Mouse (Mus musculus) embryonic facial prominence, embryonic 14.5 days (tissue): ENCODE measurements around the gene Ctnnd2. TPM values are rescaled to one million over a fixed set of nuclear protein-coding genes. Genes with fewer than 3 reads are reported as not detected.

Experiments used
- ATAC-seq: fragments of 200-750 bp; cut with Nextera tagmentation; 2 replicates; pipeline ENCODE4 v1.8.0; 2017; ENCODE audit warnings: low read depth, moderate number of reproducible peaks, moderate TSS enrichment
- DNase-seq: peaks from one replicate; pipeline ENCODE4 v3.0.0-alpha.2; 2015; ENCODE audit warnings: low spot score
- H3K27ac ChIP-seq: fragments of 300-500 bp; sonication (generic); replicated peaks from 2 replicates; pipeline ENCODE4 v1.5.1; 2014; ENCODE audit warnings: low read depth, mild to moderate bottlenecking, low read length, moderate library complexity
- H3K27me3 ChIP-seq: fragments of 300-500 bp; sonication (generic); replicated peaks from 2 replicates; pipeline ENCODE4 v1.6.1; 2014; ENCODE audit warnings: low read length; ENCODE audit not compliant: control insufficient read depth, insufficient read depth
- H3K36me3 ChIP-seq: fragments of 300-500 bp; sonication (generic); 2 replicates; pipeline ENCODE4 v1.6.1; 2014; ENCODE audit warnings: low read length, mixed read lengths; ENCODE audit not compliant: control insufficient read depth, insufficient read depth
- H3K4me1 ChIP-seq: fragments of 300-500 bp; sonication (generic); 2 replicates; pipeline ENCODE4 v1.6.1; 2014; ENCODE audit warnings: antibody characterized with exemption, low read length; ENCODE audit not compliant: control insufficient read depth, insufficient read depth
- H3K4me2 ChIP-seq: fragments of 300-500 bp; sonication (generic); 2 replicates; pipeline ENCODE4 v1.6.1; 2014; ENCODE audit warnings: low read depth, mild to moderate bottlenecking, low read length, moderate library complexity, mixed read lengths
- H3K4me3 ChIP-seq: fragments of 300-500 bp; sonication (generic); 2 replicates; pipeline ENCODE4 v1.5.1; 2014; ENCODE audit warnings: low read depth, mild to moderate bottlenecking, low read length
- H3K9ac ChIP-seq: fragments of 300-500 bp; sonication (generic); 2 replicates; pipeline ENCODE4 v1.6.1; 2014; ENCODE audit warnings: low read depth, mild to moderate bottlenecking, low read length, moderate library complexity, mixed read lengths
- H3K9me3 ChIP-seq: fragments of 300-500 bp; sonication (generic); 2 replicates; pipeline ENCODE4 v1.6.1; 2016; ENCODE audit warnings: low read length; ENCODE audit not compliant: control insufficient read depth
- WGBS: fragments of 180-500 bp; shearing (Covaris S2); extraction: QIAGEN DNeasy Blood & Tissue Kit; methylation state at CpG from one replicate; pipeline ENCODE4 v1.1.7; 2014; 5-methylcytosine and 5-hydroxymethylcytosine counted together
- polyA plus RNA-seq: library from polyadenylated mRNA; unstranded; fragments of >200 nt; fragmentation: Nextera tagmentation; extraction: Ambion mirVana; gene quantifications from 2 replicates; pipeline ENCODE4 v1.2.1, GENCODE M21; 2014

Gene Ctnnd2
- polyA plus RNA-seq, 1 experiment from 2014 or later, result 7.9 TPM

DNA sequence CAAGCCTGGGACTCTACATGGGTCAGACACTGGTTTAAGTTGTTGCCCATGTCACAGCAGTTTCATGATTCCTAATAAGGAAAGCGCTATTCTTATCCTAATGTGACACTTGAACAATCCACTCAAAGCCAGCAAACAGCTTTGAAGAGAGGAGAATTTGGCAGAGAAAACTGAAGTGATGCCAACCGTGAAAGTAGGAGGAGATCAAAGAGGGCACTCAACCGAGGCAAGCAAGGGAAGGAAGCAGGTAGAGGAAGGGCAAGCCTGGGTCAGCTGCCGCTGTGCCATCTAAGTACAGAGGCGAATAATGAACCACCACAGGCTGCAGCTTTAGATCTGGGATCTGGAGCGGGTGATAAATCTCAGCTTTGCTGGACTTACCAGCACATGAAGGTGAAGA lies 528.4 kb downstream of the Ctnnd2 start:
- Histone ChIP-seq H3K27ac (no peak overlapping the region), H3K4me2 (no peak overlapping the region), H3K4me3 (no peak overlapping the region), H3K4me1 (no peaks in the 10 kb centered on the region), H3K36me3 (no peaks in the 10 kb centered on the region), H3K27me3 (no peaks in the 10 kb centered on the region), H3K9me3 (no peaks in the 10 kb centered on the region), H3K9ac (no peak overlapping the region)
- 78% methylated on average over 6 of the region's 6 CpGs for WGBS
- DNase-seq (no peak), ATAC-seq (no peak)

DNA sequence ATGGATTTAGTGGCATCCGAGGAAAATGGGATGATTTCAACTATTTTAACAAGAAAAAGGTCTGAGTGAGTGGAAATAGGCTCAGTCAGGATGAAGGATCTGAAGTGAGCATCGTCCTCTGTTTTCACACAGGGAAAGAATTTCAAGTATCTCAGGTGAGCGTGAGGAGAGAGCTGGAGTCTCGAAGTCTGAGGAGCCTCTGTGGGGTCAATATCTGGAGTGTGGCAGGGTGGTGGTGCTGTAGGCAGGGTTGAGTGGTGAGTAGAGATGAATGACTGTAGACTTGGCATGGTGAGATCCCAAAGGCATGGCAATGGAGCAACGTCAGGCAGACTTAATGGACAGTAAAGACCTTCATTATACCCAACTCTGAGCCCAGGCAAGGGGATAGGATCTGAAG lies 529.2 kb downstream of the Ctnnd2 start:
- DNase-seq (no peak), ATAC-seq (no peak)
- no peaks in the 10 kb centered on the region for H3K27me3 ChIP-seq
- H3K36me3 ChIP-seq, result no peaks in the 10 kb centered on the region
- no peaks in the 10 kb centered on the region for H3K4me1 ChIP-seq
- no peak overlapping the region for H3K4me3 ChIP-seq
- H3K4me2 ChIP-seq, result no peak overlapping the region
- H3K9me3 ChIP-seq, result no peaks in the 10 kb centered on the region
- no peak overlapping the region for H3K9ac ChIP-seq
- H3K27ac ChIP-seq, result no peak overlapping the region
- 75% methylated on average over 5 of the region's 5 CpGs for WGBS

DNA sequence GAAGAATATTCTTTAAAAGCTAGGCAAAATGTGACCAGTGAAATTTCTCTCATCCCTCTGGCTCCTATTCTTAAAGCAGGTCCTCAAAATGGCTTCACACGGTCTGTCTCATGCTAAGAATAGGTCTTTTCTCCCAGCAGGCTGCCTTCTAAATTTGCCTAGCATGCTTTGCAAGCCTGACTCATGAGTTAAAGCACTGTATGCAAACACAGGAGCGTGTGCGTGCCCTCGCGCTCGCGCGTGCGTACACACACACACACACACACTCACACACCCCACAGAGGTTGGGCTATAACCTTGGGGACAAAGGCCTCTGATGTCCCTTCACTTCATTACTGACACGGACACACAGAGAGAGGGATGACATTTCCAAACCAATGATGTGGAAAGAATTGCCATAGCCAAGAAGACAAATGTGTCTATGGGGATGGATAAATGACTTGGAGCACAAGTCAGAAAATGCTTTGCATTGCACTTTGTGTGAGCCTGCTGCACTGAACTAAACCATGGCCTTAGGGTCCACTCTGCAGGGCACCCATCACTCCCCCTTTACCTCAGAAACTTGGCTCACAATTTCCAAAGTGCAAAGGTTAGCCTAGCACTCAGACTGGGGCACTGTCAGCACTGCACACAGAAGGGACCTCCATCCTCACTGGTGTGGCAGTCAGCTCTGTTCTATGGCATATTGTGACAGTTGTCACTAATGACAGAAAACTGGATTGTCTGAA lies 536.8 kb downstream of the Ctnnd2 start:
- no peaks in the 10 kb centered on the region for H3K4me1 ChIP-seq
- H3K36me3 ChIP-seq, result no peaks in the 10 kb centered on the region
- H3K27ac ChIP-seq, result no peak overlapping the region
- no peak overlapping the region for H3K4me3 ChIP-seq
- ATAC-seq (no peak), DNase-seq (no peak)
- WGBS, result 89% methylated on average over 10 of the region's 10 CpGs
- H3K9ac ChIP-seq, result no peak overlapping the region
- H3K27me3 ChIP-seq, result no peaks in the 10 kb centered on the region
- H3K9me3 ChIP-seq, result no peaks in the 10 kb centered on the region
- H3K4me2 ChIP-seq, result no peak overlapping the region

DNA sequence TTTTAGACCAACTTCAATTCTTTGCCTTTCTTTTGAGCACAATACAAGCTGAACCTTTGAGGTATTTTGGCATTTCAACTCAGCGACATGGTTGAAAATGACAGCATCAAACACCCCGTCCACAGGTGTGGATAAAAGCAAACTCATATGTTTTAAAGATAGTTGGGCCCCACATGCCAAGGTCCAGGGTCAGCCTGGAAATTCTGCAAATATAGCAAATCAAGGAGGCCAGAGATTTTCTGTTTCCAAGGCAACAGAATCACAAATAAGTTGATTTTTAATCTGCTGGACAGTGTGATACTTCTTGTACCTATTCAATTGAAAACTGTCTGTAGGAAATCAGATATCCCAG lies 537.3 kb downstream of the Ctnnd2 start:
- no peak overlapping the region for H3K4me2 ChIP-seq
- H3K4me1 ChIP-seq, result no peaks in the 10 kb centered on the region
- H3K9ac ChIP-seq, result no peak overlapping the region
- no peaks in the 10 kb centered on the region for H3K27me3 ChIP-seq
- H3K36me3 ChIP-seq, result no peaks in the 10 kb centered on the region
- H3K27ac ChIP-seq, result no peak overlapping the region
- ATAC-seq (no peak), DNase-seq (no peak)
- H3K9me3 ChIP-seq, result no peaks in the 10 kb centered on the region
- WGBS, result 73% methylated on average over 2 of the region's 2 CpGs
- H3K4me3 ChIP-seq, result no peak overlapping the region

DNA sequence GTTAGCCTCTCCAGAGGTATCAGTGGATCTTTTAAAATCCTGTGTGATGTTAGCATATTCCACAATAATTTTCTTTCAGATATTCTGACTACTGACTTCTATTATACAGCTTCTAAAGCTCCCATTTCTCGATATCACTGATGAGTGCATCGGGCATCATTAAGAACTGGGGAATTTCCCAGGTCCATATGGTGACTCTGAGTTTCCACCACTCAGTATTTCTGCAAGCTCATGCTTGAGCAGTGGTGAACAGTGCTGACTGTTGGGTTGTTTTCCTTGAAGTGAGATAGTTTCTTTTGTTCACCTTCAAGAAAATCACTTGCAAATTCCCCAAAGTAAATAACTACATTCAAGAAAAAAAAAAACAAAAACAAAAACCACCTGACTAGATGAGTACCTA lies 542.4 kb downstream of the Ctnnd2 start:
- no peak overlapping the region for H3K4me3 ChIP-seq
- no peak for ATAC-seq

DNA sequence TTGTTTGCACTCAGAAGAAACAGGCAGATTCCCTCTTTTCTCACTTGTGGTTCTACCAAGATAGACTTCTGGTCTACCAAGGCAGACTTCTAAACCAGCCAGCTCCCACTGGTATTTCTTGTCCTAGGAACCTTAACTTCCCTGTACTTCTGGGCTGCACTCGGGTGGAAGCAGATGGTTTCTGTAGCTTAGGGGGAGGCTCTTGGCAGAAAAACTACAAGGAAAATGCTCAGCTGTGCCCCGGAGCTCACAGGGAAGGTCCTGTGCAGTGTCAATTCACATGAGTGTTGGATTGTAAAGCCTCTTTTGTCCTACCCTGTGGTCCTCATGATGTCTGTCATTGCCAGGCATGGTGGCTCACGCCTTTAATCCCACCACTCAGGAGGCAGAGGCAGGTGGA lies 546.4 kb downstream of the Ctnnd2 start:
- H3K9ac ChIP-seq, result no peak overlapping the region
- 86% methylated on average over 3 of the region's 3 CpGs for WGBS

More for the DNA sequence above, 542.4 kb downstream of the Ctnnd2 start:
- Histone ChIP-seq H3K27ac (no peak overlapping the region), H3K4me1 (no peaks in the 10 kb centered on the region), H3K4me2 (no peak overlapping the region), H3K9me3 (no peaks in the 10 kb centered on the region), H3K9ac (no peak overlapping the region), H3K27me3 (no peaks in the 10 kb centered on the region), H3K36me3 (no peaks in the 10 kb centered on the region)
- 95% methylated on average over 2 of the region's 2 CpGs for WGBS
- DNase-seq, result no peak

DNA sequence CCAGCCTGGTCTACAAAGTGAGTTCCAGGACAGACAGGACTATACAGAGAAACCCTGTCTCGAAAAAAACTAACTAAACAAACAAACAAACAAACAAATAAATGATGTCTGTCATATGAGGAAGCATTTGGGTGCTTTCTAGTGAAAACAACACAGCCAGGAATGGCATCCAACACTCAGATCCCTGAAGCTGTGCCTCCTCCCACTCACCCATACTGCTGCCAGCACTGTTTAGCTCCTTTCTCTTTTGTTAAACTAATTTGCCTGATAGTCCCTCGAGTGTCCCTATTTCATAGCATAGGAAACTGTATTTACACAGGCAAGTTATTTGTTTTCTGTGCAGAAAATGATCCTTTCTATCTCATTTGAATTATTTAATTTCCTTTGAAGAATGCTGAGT lies 546.8 kb downstream of the Ctnnd2 start:
- 67% methylated on average over 2 of the region's 2 CpGs for WGBS
- Histone ChIP-seq H3K4me3 (no peak overlapping the region), H3K4me2 (no peak overlapping the region), H3K9ac (no peak overlapping the region), H3K27me3 (no peaks in the 10 kb centered on the region), H3K9me3 (no peaks in the 10 kb centered on the region), H3K27ac (no peak overlapping the region), H3K36me3 (no peaks in the 10 kb centered on the region), H3K4me1 (no peaks in the 10 kb centered on the region)
- DNase-seq (no peak), ATAC-seq (no peak)

More for the DNA sequence above, 546.4 kb downstream of the Ctnnd2 start:
- Histone ChIP-seq H3K27me3 (no peaks in the 10 kb centered on the region), H3K4me1 (no peaks in the 10 kb centered on the region), H3K4me3 (no peak overlapping the region), H3K9me3 (no peaks in the 10 kb centered on the region), H3K27ac (no peak overlapping the region), H3K4me2 (no peak overlapping the region), H3K36me3 (no peaks in the 10 kb centered on the region)
- ATAC-seq, result no peak
- no peak for DNase-seq

DNA sequence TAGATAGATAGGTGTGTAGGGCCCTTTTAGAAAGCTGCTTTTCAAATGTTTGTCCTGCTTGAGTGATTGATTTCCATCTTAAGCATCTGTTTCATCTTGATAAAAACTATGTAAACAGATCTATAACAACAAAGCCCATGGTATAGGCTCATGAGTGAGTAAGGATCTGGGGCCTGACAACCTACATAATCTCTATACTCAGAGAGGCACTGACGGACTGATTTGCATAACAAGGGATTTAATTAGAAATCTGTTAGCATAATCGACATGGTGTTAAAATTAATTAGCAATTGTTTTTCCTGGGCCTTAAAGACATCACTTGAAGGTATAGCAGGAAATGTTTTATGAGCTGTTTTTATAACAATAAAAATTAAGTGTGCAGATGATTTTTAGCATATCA lies 548.7 kb downstream of the Ctnnd2 start:
- H3K4me2 ChIP-seq, result no peak overlapping the region
- H3K27ac ChIP-seq, result no peak overlapping the region
- H3K36me3 ChIP-seq, result no peaks in the 10 kb centered on the region
- 75% methylated on average over 2 of the region's 2 CpGs for WGBS
- H3K4me3 ChIP-seq, result no peak overlapping the region
- no peak for DNase-seq
- H3K27me3 ChIP-seq, result no peaks in the 10 kb centered on the region
- no peaks in the 10 kb centered on the region for H3K9me3 ChIP-seq
- no peaks in the 10 kb centered on the region for H3K4me1 ChIP-seq
- H3K9ac ChIP-seq, result no peak overlapping the region
- no peak for ATAC-seq

DNA sequence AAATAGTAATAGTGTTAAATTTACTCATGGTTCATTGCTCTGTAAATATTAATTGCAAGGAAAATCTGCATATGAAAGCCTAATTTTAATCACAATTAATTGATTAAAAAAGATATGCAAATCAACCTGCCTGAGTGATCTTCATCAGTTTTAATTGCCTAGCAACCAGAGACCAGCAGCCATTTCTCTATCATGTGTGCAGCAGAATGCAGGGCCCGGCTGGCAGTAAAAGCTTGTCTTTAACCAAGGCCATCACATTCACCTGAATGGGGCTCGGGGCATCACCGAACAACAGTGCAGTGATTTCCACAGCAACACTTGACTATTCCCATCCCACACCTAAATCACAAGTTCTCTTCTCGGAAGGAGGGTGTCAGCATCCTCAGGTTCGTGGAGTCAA lies 553.7 kb downstream of the Ctnnd2 start:
- H3K4me3 ChIP-seq, result no peak overlapping the region
- no peaks in the 10 kb centered on the region for H3K9me3 ChIP-seq
- H3K27me3 ChIP-seq, result no peaks in the 10 kb centered on the region
- no peaks in the 10 kb centered on the region for H3K4me1 ChIP-seq
- no peak for DNase-seq
- H3K27ac ChIP-seq, result no peak overlapping the region
- H3K9ac ChIP-seq, result no peak overlapping the region
- H3K36me3 ChIP-seq, result no peaks in the 10 kb centered on the region
- 92% methylated on average over 5 of the region's 5 CpGs for WGBS
- H3K4me2 ChIP-seq, result no peak overlapping the region
- no peak for ATAC-seq
